Mouse (Mus musculus) liver, postnatal 0 days (tissue): ENCODE measurements around the gene Fam169b.

Source experiments
- CTCF ChIP-seq: sonication (generic); IDR thresholded peaks from 2 replicates; pipeline ENCODE4 v1.5.1; 2016; ENCODE audit warnings: antibody characterized with exemption, low read depth
- EP300 ChIP-seq: IDR thresholded peaks from 2 replicates; pipeline ENCODE4 v1.6.1; 2016; ENCODE audit warnings: antibody characterized with exemption, low read depth, mild to moderate bottlenecking

DNA sequence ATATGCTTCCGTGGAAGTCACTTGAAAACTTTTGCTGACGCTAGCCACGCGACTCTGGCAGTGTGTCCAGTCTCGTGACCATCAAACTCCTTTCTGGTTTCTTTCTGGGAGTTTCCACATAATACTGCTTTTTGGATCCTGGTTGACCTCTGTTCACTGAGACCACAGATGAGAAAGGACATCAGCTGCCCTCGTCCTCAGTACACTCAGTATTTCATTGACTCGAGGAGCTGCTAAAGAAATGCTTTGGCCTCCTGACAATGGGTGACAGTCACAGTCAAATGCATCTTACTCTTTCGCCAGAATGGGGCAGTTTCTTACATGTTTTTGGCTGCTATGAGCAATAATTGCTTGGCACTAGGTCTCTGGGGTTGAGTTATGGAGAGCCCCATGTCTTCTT, 27.4 kb upstream of the Fam169b start:
- no peak for TF ChIP-seq CTCF
- TF ChIP-seq EP300: no peak
